Mouse (Mus musculus): ENCODE measurements around the gene Dhtkd1. TPM values are rescaled to one million over a fixed set of nuclear protein-coding genes. Genes with fewer than 3 reads are reported as not detected.
"Not testable (repeated sequence)": the region's sequence is repeated elsewhere in the genome, so short reads cannot be mapped to it uniquely, and the experiment has no call there.

Dhtkd1 gene
- polyA plus RNA-seq, 1 experiment from 2014 or later = 0.98 TPM

DNA sequence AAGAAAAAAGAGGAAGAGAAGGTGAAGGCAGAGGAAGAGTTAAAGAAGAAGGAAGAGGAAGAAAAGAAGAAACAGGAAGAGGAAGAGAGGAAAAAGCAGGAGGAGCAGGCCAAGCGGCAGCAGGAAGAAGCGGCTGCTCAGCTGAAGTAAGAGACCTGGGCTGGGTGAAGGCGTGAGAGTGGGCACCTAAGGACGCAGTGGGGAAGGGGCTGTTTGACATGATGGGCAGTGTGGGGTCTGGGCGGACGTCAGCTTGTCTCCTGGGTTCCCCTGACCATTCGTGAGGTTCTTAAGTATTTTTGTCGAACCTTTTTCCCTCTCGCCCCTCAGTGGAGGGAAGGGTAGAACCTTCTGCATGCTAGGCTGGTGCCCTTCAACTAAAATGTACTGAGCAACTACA lies 15.1 kb upstream of the Dhtkd1 start:
- ATAC-seq (no peak), DNase-seq (ENCODE audit: low spot score) (no peak)
- H3K9ac ChIP-seq (replicated peaks; ENCODE audit: low read depth) = no peak overlapping the region
- peaks cover 12% of the 10 kb centered on the region; the same call in 1 of the 2 replicates for H3K36me3 ChIP-seq (ENCODE audit: insufficient read depth, low read length)
- no peaks in the 10 kb centered on the region for H3K27me3 ChIP-seq (replicated peaks; ENCODE audit: insufficient read depth, low read length)
- no peaks in the 10 kb centered on the region for H3K9me3 ChIP-seq (ENCODE audit: low read length)
- H3K4me2 ChIP-seq (replicated peaks; ENCODE audit: low read depth, low read length) = no peak overlapping the region
- no peak overlapping the region for H3K4me3 ChIP-seq (ENCODE audit: low read depth, low read length)
- TF ChIP-seq EP300 (IDR thresholded peaks at IDR 0.05) (no peak), CTCF (IDR thresholded peaks at IDR 0.05) (no peak)
- no peak overlapping the region for H3K27ac ChIP-seq (ENCODE audit: low read length)
- no peaks in the 10 kb centered on the region for H3K4me1 ChIP-seq (ENCODE audit: insufficient read depth, low read depth, low read length)
- 84% methylated on average over 9 of the region's 9 CpGs for WGBS

DNA sequence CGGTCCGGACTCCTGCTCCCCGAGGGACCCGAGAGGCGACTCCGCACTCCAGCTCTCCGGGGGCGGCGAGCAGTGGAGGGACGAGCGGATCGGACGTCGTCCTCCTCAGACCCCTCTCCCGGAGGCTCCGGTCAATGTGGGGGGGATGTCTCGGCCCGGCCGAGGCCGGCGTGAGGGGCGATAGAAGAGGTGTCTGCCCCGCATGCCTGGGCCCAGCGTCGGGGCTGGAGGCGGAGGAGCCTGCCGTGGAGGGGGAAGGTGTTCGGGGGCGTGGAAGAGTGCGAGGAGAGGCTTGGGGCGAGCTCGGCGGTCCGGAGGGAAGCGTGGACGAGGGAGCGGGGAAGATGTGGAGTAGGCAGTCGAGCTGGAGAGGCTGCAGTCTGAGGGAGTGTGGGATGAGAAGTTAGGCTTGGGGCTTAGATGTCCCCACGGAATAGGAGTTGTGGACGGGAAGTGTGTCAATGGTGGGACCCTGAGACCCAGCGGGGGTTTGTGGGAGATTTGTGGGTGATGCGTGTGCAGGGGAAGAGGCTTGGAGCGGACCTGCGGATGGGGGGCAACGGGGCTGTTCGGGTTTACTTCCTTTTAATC lies 9.1 kb upstream of the Dhtkd1 start:
- ATAC-seq (peak; percentile 66), DNase-seq (ENCODE audit: low spot score) (peak; percentile 80)
- H3K4me3 ChIP-seq (ENCODE audit: low read depth, low read length) = peak overlapping the region; percentile 92
- peak overlapping the region; percentile 96 for H3K4me2 ChIP-seq (replicated peaks; ENCODE audit: low read depth, low read length)
- no peaks in the 10 kb centered on the region for H3K36me3 ChIP-seq (ENCODE audit: insufficient read depth, low read length)
- peak overlapping the region; percentile 96 for H3K9ac ChIP-seq (replicated peaks; ENCODE audit: low read depth)
- WGBS = 1% methylated on average over 44 of the region's 46 CpGs
- peaks cover 7% of the 10 kb centered on the region for H3K4me1 ChIP-seq (ENCODE audit: insufficient read depth, low read depth, low read length)
- TF ChIP-seq EP300 (IDR thresholded peaks at IDR 0.05) (no peak), CTCF (IDR thresholded peaks at IDR 0.05) (no peak)
- no peaks in the 10 kb centered on the region for H3K27me3 ChIP-seq (replicated peaks; ENCODE audit: insufficient read depth, low read length)
- no peaks in the 10 kb centered on the region for H3K9me3 ChIP-seq (ENCODE audit: low read length)
- peak overlapping the region; percentile 93 for H3K27ac ChIP-seq (ENCODE audit: low read length)

DNA sequence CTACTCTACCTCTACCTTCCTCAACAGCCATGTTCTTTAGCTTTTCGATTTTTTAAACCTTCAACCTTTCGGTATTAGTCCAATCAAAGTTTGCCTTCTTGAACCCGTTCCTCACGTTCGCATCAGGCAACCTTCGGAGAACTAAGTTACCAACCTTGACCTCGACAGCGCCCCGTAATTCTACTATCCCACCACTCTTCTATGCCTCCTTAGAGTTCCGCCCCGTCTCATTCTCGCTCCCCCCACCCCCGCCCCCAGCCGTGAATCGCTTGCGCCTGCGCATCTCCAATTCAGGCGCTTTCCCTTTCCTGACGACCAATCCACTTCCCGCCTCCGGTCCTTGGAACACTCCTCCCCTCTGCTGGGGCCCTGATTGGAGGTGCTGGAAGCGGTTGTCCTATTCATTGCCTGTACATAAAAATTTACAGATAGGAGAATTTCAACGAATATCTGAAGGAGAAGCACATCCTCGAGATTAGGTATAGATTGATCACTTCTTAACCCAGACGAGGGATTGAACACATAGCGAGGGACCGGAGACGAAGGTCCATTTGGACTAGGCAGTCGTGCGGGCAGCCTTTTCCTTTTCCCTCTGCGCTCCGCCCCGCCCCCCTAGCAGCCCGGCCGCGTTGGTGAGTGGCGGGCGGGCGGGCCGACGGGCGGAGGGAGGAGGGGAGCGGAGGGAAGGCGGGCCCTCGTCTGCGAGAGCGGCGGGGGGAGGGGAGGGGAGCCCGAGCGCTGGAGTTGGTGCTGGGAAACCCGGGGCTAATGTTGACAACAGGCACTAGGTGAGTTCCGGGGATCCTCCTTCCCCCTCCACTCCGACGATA lies 8.4 kb upstream of the Dhtkd1 start, which contains the start of gene Upf2:
TSS of gene Upf2 (plus strand) at position 704 of the 830 bp plus-strand sequence.
- ATAC-seq (peak; percentile 96), DNase-seq (ENCODE audit: low spot score) (peak; percentile 99)
- under 1% methylated on average over 41 of the region's 54 CpGs for WGBS
- Histone ChIP-seq H3K9me3 (ENCODE audit: low read length) (no peaks in the 10 kb centered on the region), H3K4me1 (ENCODE audit: insufficient read depth, low read depth, low read length) (peaks cover 7% of the 10 kb centered on the region), H3K27ac (ENCODE audit: low read length) (peak within 1 kb of the TSS; percentile 93), H3K9ac (replicated peaks; ENCODE audit: low read depth) (peak within 1 kb of the TSS; percentile 96), H3K4me2 (replicated peaks; ENCODE audit: low read depth, low read length) (peak within 1 kb of the TSS; percentile 96), H3K27me3 (replicated peaks; ENCODE audit: insufficient read depth, low read length) (no peaks in the 10 kb centered on the region), H3K4me3 (ENCODE audit: low read depth, low read length) (peak within 1 kb of the TSS; percentile 92), H3K36me3 (ENCODE audit: insufficient read depth, low read length) (no peaks in the 10 kb centered on the region)
- peak; percentile 16; the same call in 1 of the 2 replicates for TF ChIP-seq CTCF (IDR thresholded peaks at IDR 0.05)
- peak; percentile 96 for TF ChIP-seq EP300 (IDR thresholded peaks at IDR 0.05)

DNA sequence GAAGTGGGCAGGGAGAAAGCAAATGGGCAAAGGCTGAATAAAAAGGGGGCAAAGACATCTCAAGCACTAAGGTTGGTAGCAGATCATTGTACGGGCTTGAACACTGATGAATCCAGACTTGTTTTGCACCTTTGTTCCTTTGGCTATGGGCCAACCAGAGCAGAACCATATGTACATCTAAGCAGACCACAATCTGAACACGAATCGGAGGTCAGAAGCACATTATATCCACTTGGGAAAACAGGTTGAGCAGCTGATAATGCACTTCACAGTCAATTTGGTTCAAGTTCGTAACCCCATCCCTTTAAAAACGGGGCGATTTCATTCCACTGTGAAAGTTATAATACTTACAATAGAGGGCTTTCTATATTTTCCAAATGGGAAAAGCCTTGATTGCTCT lies 7.7 kb upstream of the Dhtkd1 start:
- peak overlapping the region; percentile 59 for H3K9ac ChIP-seq (replicated peaks; ENCODE audit: low read depth)
- WGBS = 4% methylated on average over 6 of the region's 6 CpGs
- peaks cover 7% of the 10 kb centered on the region for H3K4me1 ChIP-seq (ENCODE audit: insufficient read depth, low read depth, low read length)
- H3K27ac ChIP-seq (ENCODE audit: low read length) = peak overlapping the region; percentile 82
- H3K36me3 ChIP-seq (ENCODE audit: insufficient read depth, low read length) = no peaks in the 10 kb centered on the region
- H3K4me3 ChIP-seq (ENCODE audit: low read depth, low read length) = peak overlapping the region; percentile 61
- ATAC-seq (no peak), DNase-seq (ENCODE audit: low spot score) (peak; percentile 48)
- peak overlapping the region; percentile 96 for H3K4me2 ChIP-seq (replicated peaks; ENCODE audit: low read depth, low read length)
- H3K9me3 ChIP-seq (ENCODE audit: low read length) = no peaks in the 10 kb centered on the region
- no peak for TF ChIP-seq EP300 (IDR thresholded peaks at IDR 0.05)
- no peak for TF ChIP-seq CTCF (IDR thresholded peaks at IDR 0.05)
- no peaks in the 10 kb centered on the region for H3K27me3 ChIP-seq (replicated peaks; ENCODE audit: insufficient read depth, low read length)

DNA sequence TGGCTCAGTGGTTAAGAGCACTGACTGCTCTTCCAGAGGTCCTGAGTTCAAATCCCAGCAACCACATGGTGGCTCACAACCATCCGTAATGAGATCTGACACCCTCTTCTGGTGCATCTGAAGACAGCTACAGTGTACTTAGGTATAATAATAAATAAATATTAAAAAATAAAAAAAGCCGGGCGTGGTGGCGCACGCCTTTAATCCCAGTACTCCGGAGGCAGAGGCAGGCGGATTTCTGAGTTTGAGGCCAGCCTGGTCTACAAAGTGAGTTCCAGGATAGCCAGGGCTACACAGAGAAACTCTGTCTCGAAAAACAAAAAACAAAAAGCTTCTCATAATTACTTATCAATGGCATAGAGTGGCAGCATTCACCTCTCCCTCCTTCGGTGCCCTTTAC lies 7.2 kb upstream of the Dhtkd1 start:
- not testable (repeated sequence) for ATAC-seq; H3K27ac ChIP-seq (ENCODE audit: low read length); H3K27me3 ChIP-seq (replicated peaks; ENCODE audit: insufficient read depth, low read length); H3K4me3 ChIP-seq (ENCODE audit: low read depth, low read length); H3K36me3 ChIP-seq (ENCODE audit: insufficient read depth, low read length); H3K9me3 ChIP-seq (ENCODE audit: low read length); H3K4me1 ChIP-seq (ENCODE audit: insufficient read depth, low read depth, low read length); H3K9ac ChIP-seq (replicated peaks; ENCODE audit: low read depth); DNase-seq (ENCODE audit: low spot score)
- peak overlapping the region; percentile 96; the same call in 1 of the 2 replicates for H3K4me2 ChIP-seq (replicated peaks; ENCODE audit: low read depth, low read length)
- WGBS = 94% methylated on average over 8 of the region's 9 CpGs

DNA sequence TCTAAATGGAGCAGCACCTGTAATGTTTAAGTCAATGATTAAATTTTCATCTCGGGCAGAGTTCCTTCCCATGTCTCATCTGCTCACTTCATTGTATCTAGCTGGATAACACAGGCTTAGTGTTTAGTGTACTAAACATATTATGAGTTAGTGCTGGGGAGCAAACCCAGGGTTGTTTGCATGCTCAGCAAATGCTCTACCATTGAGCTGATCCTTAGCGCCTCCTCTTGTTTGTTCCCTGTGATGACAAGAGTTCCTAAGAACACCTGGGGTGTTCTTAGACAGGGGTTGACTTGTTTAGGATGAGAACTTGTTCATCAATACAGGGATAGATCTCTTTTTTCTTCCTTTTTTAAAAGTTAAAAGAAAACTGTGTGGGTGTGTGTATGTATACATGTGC lies 6.4 kb upstream of the Dhtkd1 start:
- Histone ChIP-seq H3K9ac (replicated peaks; ENCODE audit: low read depth) (no peak overlapping the region), H3K4me2 (replicated peaks; ENCODE audit: low read depth, low read length) (no peak overlapping the region), H3K36me3 (ENCODE audit: insufficient read depth, low read length) (no peaks in the 10 kb centered on the region), H3K9me3 (ENCODE audit: low read length) (no peaks in the 10 kb centered on the region), H3K4me3 (ENCODE audit: low read depth, low read length) (no peak overlapping the region), H3K4me1 (ENCODE audit: insufficient read depth, low read depth, low read length) (peaks cover 7% of the 10 kb centered on the region), H3K27ac (ENCODE audit: low read length) (no peak overlapping the region), H3K27me3 (replicated peaks; ENCODE audit: insufficient read depth, low read length) (no peaks in the 10 kb centered on the region)
- ATAC-seq (no peak), DNase-seq (ENCODE audit: low spot score) (no peak)
- TF ChIP-seq EP300 (IDR thresholded peaks at IDR 0.05) (no peak), CTCF (IDR thresholded peaks at IDR 0.05) (no peak)
- WGBS = 89% methylated on average over 2 of the region's 2 CpGs

All from lung, postnatal 0 days (tissue).